Mouse (Mus musculus): ENCODE measurements around the gene Treml2. TPM values are rescaled to one million over a fixed set of nuclear protein-coding genes. Genes with fewer than 3 reads are reported as not detected.
A peak's percentile ranks its signal among the peaks of the same experiment; 100 is the strongest.
"Not testable (repeated sequence)": the region's sequence is repeated elsewhere in the genome, so short reads cannot be mapped to it uniquely, and the experiment has no call there.

Treml2 gene
- total RNA-seq, 1 experiment = 2.3 TPM

DNA sequence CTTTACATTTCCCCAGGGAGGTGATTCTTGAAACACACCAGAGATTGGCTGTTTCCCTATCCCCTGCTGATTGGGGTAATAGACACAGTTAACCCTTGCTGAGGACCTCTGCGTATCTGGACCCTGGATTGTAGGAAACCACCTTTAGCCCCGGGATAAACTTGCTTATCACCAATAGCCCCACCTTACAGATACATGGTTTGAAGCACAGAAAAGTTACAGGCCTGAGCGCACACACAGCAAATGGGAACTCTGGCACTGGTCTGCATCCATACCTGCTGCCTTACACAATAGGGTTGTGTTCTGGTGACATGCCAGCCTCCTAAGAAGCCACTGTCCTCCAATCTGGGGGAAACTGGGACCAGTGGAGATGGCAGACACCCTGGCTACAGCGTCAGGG lies 46.5 kb downstream of the Treml2 start:
- Histone ChIP-seq H3K9ac (ENCODE audit: insufficient read depth, low read depth, low read length, poor library complexity, severe bottlenecking) (no peak overlapping the region), H3K36me3 (ENCODE audit: control insufficient read depth, insufficient read depth, low read length, poor library complexity, severe bottlenecking) (no peaks in the 10 kb centered on the region), H3K4me1 (ENCODE audit: control insufficient read depth in 2 of 2, insufficient read depth in 2 of 2, low read length in 2 of 2, poor library complexity in 1 of 2) (peaks cover 0 to 7% of the 10 kb centered on the region in 2 experiments; a peak in 3 of 4 replicates), H3K4me3 (ENCODE audit: insufficient read depth in 1 of 2, low read depth in 1 of 2, low read length in 2 of 2, poor library complexity in 1 of 2, severe bottlenecking in 1 of 2) (no peak overlapping the region), H3K27ac (ENCODE audit: insufficient read depth, low read depth, low read length, poor library complexity, severe bottlenecking) (no peak overlapping the region), H3K9me3 (ENCODE audit: control insufficient read depth, insufficient read depth, low read depth, low read length) (no peaks in the 10 kb centered on the region)
- no peak for DNase-seq (ENCODE audit: low read depth, low spot score)
- in situ Hi-C loops (cut with MboI; ENCODE audit: low sequenced_read_pairs in 2 of 2, unreplicated experiment in 2 of 2) = no loop called here
- TF ChIP-seq MAFK (IDR thresholded peaks at IDR 0.05; ENCODE audit: insufficient read depth, low read depth, low read length) (no peak), ZC3H11A (IDR thresholded peaks at IDR 0.05; ENCODE audit: borderline replicate concordance, low read depth, low read length) (no peak), HCFC1 (IDR thresholded peaks at IDR 0.05; ENCODE audit: borderline replicate concordance, insufficient read depth, low read length) (no peak), ZNF384 (IDR thresholded peaks at IDR 0.05; ENCODE audit: low read depth, low read length) (no peak), CHD2 (IDR thresholded peaks at IDR 0.05; ENCODE audit: low read depth, low read length) (no peak)

DNA sequence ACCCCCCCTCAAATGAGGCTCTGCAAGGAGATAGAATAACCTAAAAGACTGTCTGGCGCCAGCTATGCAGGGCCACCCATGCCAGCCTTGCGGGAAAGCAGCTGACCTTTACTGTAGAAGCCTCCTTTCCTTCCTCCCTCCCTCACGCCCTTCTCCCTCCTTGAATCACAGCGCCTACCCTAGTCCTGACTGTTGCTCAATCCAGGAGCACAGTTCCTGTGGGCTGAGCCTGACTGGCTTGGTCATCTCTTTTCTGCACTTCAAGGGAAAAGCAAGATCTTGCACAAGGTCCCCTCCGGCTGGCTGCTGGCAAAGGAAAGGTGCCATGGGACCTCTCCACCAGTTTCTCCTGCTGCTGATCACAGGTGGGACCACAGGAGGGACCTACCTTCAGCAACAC lies 46.9 kb downstream of the Treml2 start, which contains the start of gene Trem2:
Gene Trem2 (plus strand): TSS at position 171 of the 400 bp plus-strand sequence.
- H3K4me3 ChIP-seq (ENCODE audit: insufficient read depth in 1 of 2, low read depth in 1 of 2, low read length in 2 of 2, poor library complexity in 1 of 2, severe bottlenecking in 1 of 2) = no peak within 1 kb of the TSS
- H3K27ac ChIP-seq (ENCODE audit: insufficient read depth, low read depth, low read length, poor library complexity, severe bottlenecking) = no peak within 1 kb of the TSS
- H3K4me1 ChIP-seq (ENCODE audit: control insufficient read depth in 2 of 2, insufficient read depth in 2 of 2, low read length in 2 of 2, poor library complexity in 1 of 2) = peaks cover 4 to 10% of the 10 kb centered on the region in 2 experiments; a peak in 3 of 4 replicates
- TF ChIP-seq ZNF384 (IDR thresholded peaks at IDR 0.05; ENCODE audit: low read depth, low read length) = no peak
- in situ Hi-C loops (cut with MboI; ENCODE audit: low sequenced_read_pairs in 2 of 2, unreplicated experiment in 2 of 2) = no loop called here
- H3K9ac ChIP-seq (ENCODE audit: insufficient read depth, low read depth, low read length, poor library complexity, severe bottlenecking) = no peak within 1 kb of the TSS
- H3K9me3 ChIP-seq (ENCODE audit: control insufficient read depth, insufficient read depth, low read depth, low read length) = no peaks in the 10 kb centered on the region
- no peak for DNase-seq (ENCODE audit: low read depth, low spot score)
- H3K36me3 ChIP-seq (ENCODE audit: control insufficient read depth, insufficient read depth, low read length, poor library complexity, severe bottlenecking) = no peaks in the 10 kb centered on the region

DNA sequence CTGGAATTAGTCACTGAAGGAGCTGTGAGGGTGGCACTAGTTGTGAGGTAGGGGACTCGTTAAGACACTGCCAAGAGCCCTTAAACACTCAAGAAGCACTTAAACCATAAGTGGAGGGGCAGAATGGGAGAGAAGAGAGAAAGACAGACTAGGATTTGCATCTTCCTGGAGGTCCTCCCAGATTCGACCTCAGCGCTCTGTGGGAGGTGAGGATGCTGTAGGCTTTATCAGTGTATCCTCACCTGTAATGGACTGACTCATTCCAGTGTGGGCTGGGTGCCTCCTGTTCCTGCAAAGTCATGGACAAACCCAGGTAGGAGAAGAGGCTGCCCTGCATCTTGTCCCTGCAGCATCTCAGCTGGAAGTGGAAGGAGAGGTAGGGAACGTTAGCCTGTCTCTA lies 47.5 kb downstream of the Treml2 start:
- no peak overlapping the region for H3K9ac ChIP-seq (ENCODE audit: insufficient read depth, low read depth, low read length, poor library complexity, severe bottlenecking)
- no peak overlapping the region for H3K4me3 ChIP-seq (ENCODE audit: insufficient read depth in 1 of 2, low read depth in 1 of 2, low read length in 2 of 2, poor library complexity in 1 of 2, severe bottlenecking in 1 of 2)
- DNase-seq (ENCODE audit: low read depth, low spot score) = no peak
- H3K36me3 ChIP-seq (ENCODE audit: control insufficient read depth, insufficient read depth, low read length, poor library complexity, severe bottlenecking) = no peaks in the 10 kb centered on the region
- no peaks in the 10 kb centered on the region for H3K9me3 ChIP-seq (ENCODE audit: control insufficient read depth, insufficient read depth, low read depth, low read length)
- H3K27ac ChIP-seq (ENCODE audit: insufficient read depth, low read depth, low read length, poor library complexity, severe bottlenecking) = no peak overlapping the region
- in situ Hi-C loops (cut with MboI; ENCODE audit: low sequenced_read_pairs in 2 of 2, unreplicated experiment in 2 of 2) = no loop called here
- TF ChIP-seq MAFK (IDR thresholded peaks at IDR 0.05; ENCODE audit: insufficient read depth, low read depth, low read length) (no peak), CHD2 (IDR thresholded peaks at IDR 0.05; ENCODE audit: low read depth, low read length) (no peak), HCFC1 (IDR thresholded peaks at IDR 0.05; ENCODE audit: borderline replicate concordance, insufficient read depth, low read length) (no peak), ZNF384 (IDR thresholded peaks at IDR 0.05; ENCODE audit: low read depth, low read length) (no peak), ZC3H11A (IDR thresholded peaks at IDR 0.05; ENCODE audit: borderline replicate concordance, low read depth, low read length) (no peak)
- peaks cover 4 to 16% of the 10 kb centered on the region in 2 experiments; a peak in 3 of 4 replicates for H3K4me1 ChIP-seq (ENCODE audit: control insufficient read depth in 2 of 2, insufficient read depth in 2 of 2, low read length in 2 of 2, poor library complexity in 1 of 2)

DNA sequence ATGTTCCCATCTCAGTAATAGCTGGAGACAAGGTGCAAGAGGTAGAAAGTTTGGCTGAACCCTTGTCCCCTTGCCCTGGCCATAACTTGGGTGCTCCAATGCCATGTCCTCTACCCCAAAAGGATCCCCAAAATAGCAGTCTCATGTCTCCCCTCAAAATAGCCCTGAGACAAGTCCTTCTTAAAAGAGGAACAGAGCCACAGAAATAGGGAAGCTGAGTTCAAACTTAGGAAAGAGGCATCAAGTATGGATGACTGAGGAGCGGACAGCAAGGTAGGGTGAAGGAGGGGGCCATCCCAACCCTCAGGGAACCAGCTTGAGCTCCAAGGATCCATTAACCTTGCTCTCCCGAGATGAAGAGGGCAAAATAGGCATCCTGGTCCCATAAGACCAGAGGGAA lies 48.0 kb downstream of the Treml2 start:
- H3K9me3 ChIP-seq (ENCODE audit: control insufficient read depth, insufficient read depth, low read depth, low read length) = no peaks in the 10 kb centered on the region
- no peak overlapping the region for H3K27ac ChIP-seq (ENCODE audit: insufficient read depth, low read depth, low read length, poor library complexity, severe bottlenecking)
- in situ Hi-C loops (cut with MboI; ENCODE audit: low sequenced_read_pairs in 2 of 2, unreplicated experiment in 2 of 2) = no loop called here
- DNase-seq (ENCODE audit: low read depth, low spot score) = no peak
- no peak overlapping the region for H3K9ac ChIP-seq (ENCODE audit: insufficient read depth, low read depth, low read length, poor library complexity, severe bottlenecking)
- H3K4me3 ChIP-seq (ENCODE audit: insufficient read depth in 1 of 2, low read depth in 1 of 2, low read length in 2 of 2, poor library complexity in 1 of 2, severe bottlenecking in 1 of 2) = no peak overlapping the region
- no peak for TF ChIP-seq ZC3H11A (IDR thresholded peaks at IDR 0.05; ENCODE audit: borderline replicate concordance, low read depth, low read length)
- no peaks in the 10 kb centered on the region for H3K36me3 ChIP-seq (ENCODE audit: control insufficient read depth, insufficient read depth, low read length, poor library complexity, severe bottlenecking)
- peaks cover 4 to 19% of the 10 kb centered on the region in 2 experiments; a peak in 3 of 4 replicates for H3K4me1 ChIP-seq (ENCODE audit: control insufficient read depth in 2 of 2, insufficient read depth in 2 of 2, low read length in 2 of 2, poor library complexity in 1 of 2)

GRCm38 (mm10) chr17:48350681-48351193 lies 51.4 kb downstream of the Treml2 start:
- H3K36me3 ChIP-seq (ENCODE audit: control insufficient read depth, insufficient read depth, low read length, poor library complexity, severe bottlenecking) = no peaks in the 10 kb centered on the region
- peak; percentile 28 for DNase-seq (ENCODE audit: low read depth, low spot score)
- no peak overlapping the region for H3K9ac ChIP-seq (ENCODE audit: insufficient read depth, low read depth, low read length, poor library complexity, severe bottlenecking)
- H3K9me3 ChIP-seq (ENCODE audit: control insufficient read depth, insufficient read depth, low read depth, low read length) = no peaks in the 10 kb centered on the region
- TF ChIP-seq MAFK (IDR thresholded peaks at IDR 0.05; ENCODE audit: insufficient read depth, low read depth, low read length) (no peak), ZNF384 (IDR thresholded peaks at IDR 0.05; ENCODE audit: low read depth, low read length) (no peak), CHD2 (IDR thresholded peaks at IDR 0.05; ENCODE audit: low read depth, low read length) (no peak), ZC3H11A (IDR thresholded peaks at IDR 0.05; ENCODE audit: borderline replicate concordance, low read depth, low read length) (no peak), HCFC1 (IDR thresholded peaks at IDR 0.05; ENCODE audit: borderline replicate concordance, insufficient read depth, low read length) (no peak)
- no peak overlapping the region for H3K27ac ChIP-seq (ENCODE audit: insufficient read depth, low read depth, low read length, poor library complexity, severe bottlenecking)
- in situ Hi-C loops (cut with MboI; ENCODE audit: low sequenced_read_pairs in 2 of 2, unreplicated experiment in 2 of 2) = no loop called here
- H3K4me1 ChIP-seq (ENCODE audit: control insufficient read depth in 2 of 2, insufficient read depth in 2 of 2, low read length in 2 of 2, poor library complexity in 1 of 2) = peaks cover 7 to 20% of the 10 kb centered on the region in 2 experiments; a peak in 3 of 4 replicates
- H3K4me3 ChIP-seq (ENCODE audit: insufficient read depth in 1 of 2, low read depth in 1 of 2, low read length in 2 of 2, poor library complexity in 1 of 2, severe bottlenecking in 1 of 2) = no peak overlapping the region

GRCm38 (mm10) chr17:48352976-48353375 lies 53.7 kb downstream of the Treml2 start:
- H3K36me3 ChIP-seq (ENCODE audit: control insufficient read depth, insufficient read depth, low read length, poor library complexity, severe bottlenecking); H3K27ac ChIP-seq (ENCODE audit: insufficient read depth, low read depth, low read length, poor library complexity, severe bottlenecking); H3K9ac ChIP-seq (ENCODE audit: insufficient read depth, low read depth, low read length, poor library complexity, severe bottlenecking); in situ Hi-C loops (cut with MboI; ENCODE audit: low sequenced_read_pairs in 2 of 2, unreplicated experiment in 2 of 2); H3K4me3 ChIP-seq (ENCODE audit: insufficient read depth in 1 of 2, low read depth in 1 of 2, low read length in 2 of 2, poor library complexity in 1 of 2, severe bottlenecking in 1 of 2); DNase-seq (ENCODE audit: low read depth, low spot score); H3K9me3 ChIP-seq (ENCODE audit: control insufficient read depth, insufficient read depth, low read depth, low read length): not testable (repeated sequence)
- peaks cover 7 to 20% of the 10 kb centered on the region in 2 experiments; a peak in 3 of 4 replicates for H3K4me1 ChIP-seq (ENCODE audit: control insufficient read depth in 2 of 2, insufficient read depth in 2 of 2, low read length in 2 of 2, poor library complexity in 1 of 2)
